Mouse (Mus musculus) embryonic facial prominence, embryonic 12.5 days (tissue): ENCODE data around the gene Dus1l. TPM values are rescaled to one million over a fixed set of nuclear protein-coding genes. Genes with fewer than 3 reads are reported as not detected.
"Not testable (repeated sequence)": the region's sequence is repeated elsewhere in the genome, so short reads cannot be mapped to it uniquely, and the experiment has no call there.

Source experiments
- ATAC-seq: fragments of 200-750 bp; cut with Nextera tagmentation; 2 replicates; pipeline ENCODE4 v1.8.0; 2017; ENCODE audit not compliant: insufficient number of reproducible peaks, insufficient read depth, low FRiP score, low TSS enrichment
- H3K27ac ChIP-seq: fragments of 300-500 bp; sonication (generic); 2 replicates; pipeline ENCODE4 v1.5.1; 2016; ENCODE audit warnings: mild to moderate bottlenecking
- H3K27me3 ChIP-seq: fragments of 300-500 bp; sonication (generic); 2 replicates; pipeline ENCODE4 v1.6.1; 2016; ENCODE audit warnings: mild to moderate bottlenecking, moderate library complexity
- H3K36me3 ChIP-seq: fragments of 300-500 bp; sonication (generic); 2 replicates; pipeline ENCODE4 v1.6.1; 2016; ENCODE audit warnings: mild to moderate bottlenecking
- H3K4me1 ChIP-seq: fragments of 300-500 bp; sonication (generic); 2 replicates; pipeline ENCODE4 v1.6.1; 2016
- H3K4me2 ChIP-seq: fragments of 300-500 bp; sonication (generic); replicated peaks from 2 replicates; pipeline ENCODE4 v1.6.1; 2016; ENCODE audit warnings: mild to moderate bottlenecking, moderate library complexity
- H3K4me3 ChIP-seq: fragments of 300-500 bp; sonication (generic); 2 replicates; pipeline ENCODE4 v1.5.1; 2016; ENCODE audit warnings: mild to moderate bottlenecking
- H3K9ac ChIP-seq: fragments of 300-500 bp; sonication (generic); 2 replicates; pipeline ENCODE4 v1.6.1; 2016; ENCODE audit warnings: mild to moderate bottlenecking, moderate library complexity
- H3K9me3 ChIP-seq: fragments of 300-500 bp; sonication (generic); 2 replicates; pipeline ENCODE4 v1.6.1; 2016; ENCODE audit warnings: mild to moderate bottlenecking, moderate library complexity
- WGBS: fragments of 180-500 bp; shearing (Covaris S2); methylation state at CpG from one replicate; pipeline ENCODE4 v1.1.7; 2016; 5-methylcytosine and 5-hydroxymethylcytosine counted together
- polyA plus RNA-seq: library from polyadenylated mRNA; unstranded; fragments of >200 nt; fragmentation: Nextera tagmentation; extraction: Ambion mirVana; gene quantifications from 2 replicates; pipeline ENCODE4 v1.2.1, GENCODE M21; 2016

Gene Dus1l
- 66.1 and 70.5 TPM in 2 replicates for polyA plus RNA-seq

- ATAC-seq: peak; percentile 67
- Histone ChIP-seq H3K4me3 (peak within 1 kb of the TSS; percentile 99), H3K4me2 (peak within 1 kb of the TSS; percentile 99), H3K27me3 (no peaks in the 10 kb centered on the region), H3K36me3 (peaks cover 35% of the 10 kb centered on the region), H3K9ac (peak within 1 kb of the TSS; percentile 98), H3K9me3 (no peaks in the 10 kb centered on the region), H3K4me1 (peaks cover 16% of the 10 kb centered on the region), H3K27ac (peak within 1 kb of the TSS; percentile 66)
- WGBS: 2% methylated on average over 59 of the region's 59 CpGs
These were observed at the start of gene Dus1l for GRCm38 (mm10) chr11:120795756-120796613. TSS of gene Dus1l (minus strand) at chr11:120796403.

- 91% methylated on average over 4 of the region's 4 CpGs for WGBS
- H3K27ac ChIP-seq: no peak overlapping the region
- ATAC-seq: no peak
- H3K4me2 ChIP-seq: no peak overlapping the region
- no peak overlapping the region for H3K4me3 ChIP-seq
- no peaks in the 10 kb centered on the region for H3K9me3 ChIP-seq
- no peaks in the 10 kb centered on the region for H3K36me3 ChIP-seq
- no peaks in the 10 kb centered on the region for H3K27me3 ChIP-seq
- no peak overlapping the region for H3K9ac ChIP-seq
- H3K4me1 ChIP-seq: no peaks in the 10 kb centered on the region
These were observed 48.1 kb upstream of the Dus1l start for GRCm38 (mm10) chr11:120844329-120844728.

GRCm38 (mm10) chr11:120833555-120834280 lies 37.5 kb upstream of the Dus1l start:
- no peak overlapping the region for H3K4me3 ChIP-seq
- ATAC-seq: peak; percentile 32; the same call in 1 of the 2 replicates
- H3K36me3 ChIP-seq: peaks cover 12% of the 10 kb centered on the region; the same call in 1 of the 2 replicates
- H3K27me3 ChIP-seq: no peaks in the 10 kb centered on the region
- no peak overlapping the region for H3K9ac ChIP-seq
- no peak overlapping the region for H3K4me2 ChIP-seq
- 69% methylated on average over 8 of the region's 8 CpGs for WGBS
- H3K9me3 ChIP-seq: no peaks in the 10 kb centered on the region
- H3K4me1 ChIP-seq: no peaks in the 10 kb centered on the region
- H3K27ac ChIP-seq: peak overlapping the region; percentile 30; the same call in 1 of the 2 replicates

- not testable (repeated sequence) for H3K9ac ChIP-seq, H3K4me3 ChIP-seq, ATAC-seq, H3K4me2 ChIP-seq, H3K4me1 ChIP-seq, H3K9me3 ChIP-seq, H3K27me3 ChIP-seq
- 0 out of 2 replicates have a peak overlapping the region, but pooled peaks have one; percentile 30 for H3K27ac ChIP-seq
- 91% methylated on average over 5 of the region's 5 CpGs for WGBS
- H3K36me3 ChIP-seq: peaks cover 12% of the 10 kb centered on the region; the same call in 1 of the 2 replicates
These were observed 36.8 kb upstream of the Dus1l start for GRCm38 (mm10) chr11:120832962-120833361.

- no peak for ATAC-seq
- peaks cover 12% of the 10 kb centered on the region; the same call in 1 of the 2 replicates for H3K36me3 ChIP-seq
- no peak overlapping the region for H3K4me2 ChIP-seq
- no peak overlapping the region for H3K27ac ChIP-seq
- no peaks in the 10 kb centered on the region for H3K27me3 ChIP-seq
- H3K4me3 ChIP-seq: no peak overlapping the region
- WGBS: 79% methylated on average over 3 of the region's 3 CpGs
- H3K9me3 ChIP-seq: no peaks in the 10 kb centered on the region
- no peak overlapping the region for H3K9ac ChIP-seq
- no peaks in the 10 kb centered on the region for H3K4me1 ChIP-seq
These were observed 35.6 kb upstream of the Dus1l start for GRCm38 (mm10) chr11:120831659-120832440.

GRCm38 (mm10) chr11:120830686-120831085 lies 34.5 kb upstream of the Dus1l start:
- 69% methylated on average over 12 of the region's 12 CpGs for WGBS
- no peaks in the 10 kb centered on the region for H3K9me3 ChIP-seq
- no peaks in the 10 kb centered on the region for H3K27me3 ChIP-seq
- no peak overlapping the region for H3K4me2 ChIP-seq
- H3K27ac ChIP-seq: no peak overlapping the region
- peaks cover 12% of the 10 kb centered on the region; the same call in 1 of the 2 replicates for H3K36me3 ChIP-seq
- no peak overlapping the region for H3K9ac ChIP-seq
- no peak overlapping the region for H3K4me3 ChIP-seq
- H3K4me1 ChIP-seq: peaks cover 8% of the 10 kb centered on the region
- no peak for ATAC-seq

- Histone ChIP-seq H3K4me3 (no peak overlapping the region), H3K4me1 (peaks cover 15% of the 10 kb centered on the region), H3K4me2 (no peak overlapping the region), H3K27me3 (no peaks in the 10 kb centered on the region), H3K36me3 (peaks cover 12% of the 10 kb centered on the region; the same call in 1 of the 2 replicates), H3K9ac (no peak overlapping the region), H3K9me3 (no peaks in the 10 kb centered on the region), H3K27ac (no peak overlapping the region)
- 84% methylated on average over 10 of the region's 10 CpGs for WGBS
- ATAC-seq: no peak
These were observed 33.7 kb upstream of the Dus1l start for GRCm38 (mm10) chr11:120829757-120830532.

GRCm38 (mm10) chr11:120828416-120828815 lies 32.2 kb upstream of the Dus1l start:
- Histone ChIP-seq H3K4me3 (no peak overlapping the region), H3K27me3 (no peaks in the 10 kb centered on the region), H3K4me1 (peaks cover 15% of the 10 kb centered on the region), H3K9me3 (no peaks in the 10 kb centered on the region), H3K36me3 (peaks cover 12% of the 10 kb centered on the region; the same call in 1 of the 2 replicates), H3K9ac (no peak overlapping the region), H3K4me2 (no peak overlapping the region), H3K27ac (no peak overlapping the region)
- 76% methylated on average over 4 of the region's 4 CpGs for WGBS
- ATAC-seq: no peak

GRCm38 (mm10) chr11:120826016-120826953 lies 30.1 kb upstream of the Dus1l start:
- H3K27ac ChIP-seq: peak overlapping the region; percentile 98
- peaks cover 18% of the 10 kb centered on the region for H3K36me3 ChIP-seq
- no peaks in the 10 kb centered on the region for H3K9me3 ChIP-seq
- ATAC-seq: no peak
- H3K4me2 ChIP-seq: no peak overlapping the region
- no peaks in the 10 kb centered on the region for H3K27me3 ChIP-seq
- WGBS: 85% methylated on average over 8 of the region's 8 CpGs
- no peak overlapping the region for H3K9ac ChIP-seq
- peaks cover 33% of the 10 kb centered on the region for H3K4me1 ChIP-seq
- H3K4me3 ChIP-seq: no peak overlapping the region

GRCm38 (mm10) chr11:120825289-120825863 lies 29.2 kb upstream of the Dus1l start:
- Histone ChIP-seq H3K4me1 (peaks cover 38% of the 10 kb centered on the region), H3K4me3 (peak overlapping the region; percentile 83), H3K4me2 (peak overlapping the region; percentile 97), H3K36me3 (peaks cover 26% of the 10 kb centered on the region), H3K27ac (peak overlapping the region; percentile 98), H3K9me3 (no peaks in the 10 kb centered on the region), H3K9ac (peak overlapping the region; percentile 92), H3K27me3 (no peaks in the 10 kb centered on the region)
- ATAC-seq: no peak
- 26% methylated on average over 4 of the region's 4 CpGs for WGBS
